Mouse (Mus musculus) stomach, postnatal 0 days (tissue): ENCODE results near the gene Olfr156.

Source experiments
- CTCF ChIP-seq: IDR thresholded peaks from 2 replicates; pipeline ENCODE4 v1.5.1; 2016; ENCODE audit warnings: antibody characterized with exemption, low read depth, mild to moderate bottlenecking, moderate library complexity
- EP300 ChIP-seq: optimal IDR thresholded peaks from 2 replicates; pipeline ENCODE3; 2016; ENCODE audit warnings: antibody characterized with exemption

- no peak for TF ChIP-seq CTCF
- TF ChIP-seq EP300 = no peak
These were observed 16.4 kb upstream of the Olfr156 start, which contains the start of gene Olfr157 for GRCm38 (mm10) chr4:43840101-43840500.
